Mouse (Mus musculus) CH12.LX (cell line): Measurements from ENCODE around the gene Ssh2.

ENCODE experiments used
- CTCF ChIP-seq, 2 experiments: IDR thresholded peaks in 1 of 2; conservative IDR thresholded peaks in 1 of 2; 2 replicates each; pipeline ENCODE4 v1.5.1; 2011 to 2012; ENCODE audit warnings: low read depth in 2 of 2, low read length in 2 of 2, improper control_type of control experiment in 1 of 2, inconsistent platforms in 1 of 2, mild to moderate bottlenecking in 1 of 2, moderate library complexity in 1 of 2
- MAX ChIP-seq: IDR thresholded peaks from 2 replicates; pipeline ENCODE4 v1.6.1; 2011; ENCODE audit warnings: low read length, improper control_type of control experiment
- MXI1 ChIP-seq: IDR thresholded peaks from 2 replicates; pipeline ENCODE4 v1.6.1; 2011; ENCODE audit warnings: mild to moderate bottlenecking, low read depth, low read length, improper control_type of control experiment

DNA sequence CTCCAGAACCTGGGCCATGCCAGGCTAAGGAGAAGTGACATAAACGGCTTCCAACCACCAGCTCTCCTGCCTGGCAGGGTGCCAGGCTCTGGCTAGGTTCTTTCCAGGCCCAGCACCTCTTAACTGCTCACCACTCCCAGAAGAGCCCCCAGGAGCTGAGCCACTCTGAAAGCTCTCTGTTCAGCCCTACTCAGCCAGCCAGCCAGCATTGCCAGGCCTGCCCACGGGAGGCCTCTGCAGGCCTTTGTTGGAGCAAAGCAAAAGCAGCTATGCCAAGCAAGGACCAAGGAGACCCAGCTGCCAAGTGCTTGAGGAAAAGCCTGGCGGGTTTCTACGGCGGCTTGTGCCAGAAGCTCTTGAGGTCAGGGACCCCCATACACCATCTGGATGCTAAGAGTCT is 270.7 kb downstream of the Ssh2 start:
- no peak for TF ChIP-seq MXI1
- TF ChIP-seq MAX = no peak
- TF ChIP-seq CTCF (conservative IDR thresholded peaks at IDR 0.05 in 1 of 2, IDR thresholded peaks at IDR 0.05 in 1 of 2; ENCODE audit: low read depth in 2 of 2, low read length in 2 of 2) = no peak
